Mouse (Mus musculus): Measurements from ENCODE around the gene Ntm. TPM values are rescaled to one million over a fixed set of nuclear protein-coding genes. Genes with fewer than 3 reads are reported as not detected.

The Ntm gene
- polyA plus RNA-seq, 1 experiment from 2014 or later, result 160 TPM

GRCm38 (mm10) chr9:29267663-29268062 lies 695.3 kb downstream of the Ntm start:
- H3K27ac ChIP-seq (replicated peaks; ENCODE audit: low read depth, low read length), result peak overlapping the region; percentile 43

GRCm38 (mm10) chr9:29265177-29265576 lies 697.8 kb downstream of the Ntm start:
- no peak overlapping the region for H3K27ac ChIP-seq (replicated peaks; ENCODE audit: low read depth, low read length)
- H3K4me3 ChIP-seq (replicated peaks; ENCODE audit: low read depth, low read length), result no peak overlapping the region
- no peaks in the 10 kb centered on the region for H3K36me3 ChIP-seq (ENCODE audit: control insufficient read depth, insufficient read depth, low read length)
- H3K9ac ChIP-seq (replicated peaks; ENCODE audit: low read length), result no peak overlapping the region
- no peak overlapping the region for H3K4me2 ChIP-seq (ENCODE audit: low read length)
- peaks cover 17% of the 10 kb centered on the region; the same call in 1 of the 2 replicates for H3K4me1 ChIP-seq (ENCODE audit: control insufficient read depth, insufficient read depth, low read length)
- no peak for DNase-seq
- no peak for ATAC-seq (ENCODE audit: low FRiP score, low TSS enrichment)
- no peaks in the 10 kb centered on the region for H3K9me3 ChIP-seq (ENCODE audit: control insufficient read depth, low read length)
- H3K27me3 ChIP-seq (ENCODE audit: control insufficient read depth, insufficient read depth, low read length), result no peaks in the 10 kb centered on the region
- WGBS, result 58% methylated on average over 4 of the region's 4 CpGs

More at GRCm38 (mm10) chr9:29267663-29268062, 695.3 kb downstream of the Ntm start:
- DNase-seq (peak; percentile 46), ATAC-seq (ENCODE audit: low FRiP score, low TSS enrichment) (no peak)
- 43% methylated on average over 3 of the region's 3 CpGs for WGBS
- H3K9ac ChIP-seq (replicated peaks; ENCODE audit: low read length), result no peak overlapping the region
- H3K4me3 ChIP-seq (replicated peaks; ENCODE audit: low read depth, low read length), result no peak overlapping the region
- no peak overlapping the region for H3K4me2 ChIP-seq (ENCODE audit: low read length)
- H3K4me1 ChIP-seq (ENCODE audit: control insufficient read depth, insufficient read depth, low read length), result peaks cover 17% of the 10 kb centered on the region; the same call in 1 of the 2 replicates
- H3K27me3 ChIP-seq (ENCODE audit: control insufficient read depth, insufficient read depth, low read length), result no peaks in the 10 kb centered on the region
- H3K36me3 ChIP-seq (ENCODE audit: control insufficient read depth, insufficient read depth, low read length), result no peaks in the 10 kb centered on the region
- no peaks in the 10 kb centered on the region for H3K9me3 ChIP-seq (ENCODE audit: control insufficient read depth, low read length)

GRCm38 (mm10) chr9:29262836-29263235 lies 700.1 kb downstream of the Ntm start:
- Histone ChIP-seq H3K27me3 (ENCODE audit: control insufficient read depth, insufficient read depth, low read length) (no peaks in the 10 kb centered on the region), H3K4me2 (ENCODE audit: low read length) (no peak overlapping the region)

GRCm38 (mm10) chr9:29252866-29253265 lies 710.1 kb downstream of the Ntm start:
- Histone ChIP-seq H3K27me3 (ENCODE audit: control insufficient read depth, insufficient read depth, low read length) (no peaks in the 10 kb centered on the region), H3K9me3 (ENCODE audit: control insufficient read depth, low read length) (no peaks in the 10 kb centered on the region), H3K4me3 (replicated peaks; ENCODE audit: low read depth, low read length) (no peak overlapping the region), H3K4me1 (ENCODE audit: control insufficient read depth, insufficient read depth, low read length) (no peaks in the 10 kb centered on the region), H3K27ac (replicated peaks; ENCODE audit: low read depth, low read length) (no peak overlapping the region), H3K4me2 (ENCODE audit: low read length) (no peak overlapping the region), H3K36me3 (ENCODE audit: control insufficient read depth, insufficient read depth, low read length) (no peaks in the 10 kb centered on the region), H3K9ac (replicated peaks; ENCODE audit: low read length) (no peak overlapping the region)
- DNase-seq (no peak), ATAC-seq (ENCODE audit: low FRiP score, low TSS enrichment) (no peak)
- WGBS, result 86% methylated on average over 2 of the region's 2 CpGs

More at GRCm38 (mm10) chr9:29262836-29263235, 700.1 kb downstream of the Ntm start:
- no peak overlapping the region for H3K27ac ChIP-seq (replicated peaks; ENCODE audit: low read depth, low read length)
- WGBS, result 59% methylated on average over 3 of the region's 3 CpGs
- H3K4me1 ChIP-seq (ENCODE audit: control insufficient read depth, insufficient read depth, low read length), result peaks cover 10% of the 10 kb centered on the region; the same call in 1 of the 2 replicates
- DNase-seq, result no peak
- H3K9ac ChIP-seq (replicated peaks; ENCODE audit: low read length), result no peak overlapping the region
- no peaks in the 10 kb centered on the region for H3K9me3 ChIP-seq (ENCODE audit: control insufficient read depth, low read length)
- H3K36me3 ChIP-seq (ENCODE audit: control insufficient read depth, insufficient read depth, low read length), result no peaks in the 10 kb centered on the region
- H3K4me3 ChIP-seq (replicated peaks; ENCODE audit: low read depth, low read length), result no peak overlapping the region
- no peak for ATAC-seq (ENCODE audit: low FRiP score, low TSS enrichment)

GRCm38 (mm10) chr9:29250813-29251212 lies 712.1 kb downstream of the Ntm start:
- H3K27ac ChIP-seq (replicated peaks; ENCODE audit: low read depth, low read length), result no peak overlapping the region
- no peak overlapping the region for H3K9ac ChIP-seq (replicated peaks; ENCODE audit: low read length)
- no peak for DNase-seq
- H3K4me3 ChIP-seq (replicated peaks; ENCODE audit: low read depth, low read length), result no peak overlapping the region
- H3K36me3 ChIP-seq (ENCODE audit: control insufficient read depth, insufficient read depth, low read length), result no peaks in the 10 kb centered on the region
- no peaks in the 10 kb centered on the region for H3K9me3 ChIP-seq (ENCODE audit: control insufficient read depth, low read length)
- 72% methylated on average over 3 of the region's 3 CpGs for WGBS
- H3K4me1 ChIP-seq (ENCODE audit: control insufficient read depth, insufficient read depth, low read length), result no peaks in the 10 kb centered on the region
- no peak for ATAC-seq (ENCODE audit: low FRiP score, low TSS enrichment)
- no peaks in the 10 kb centered on the region for H3K27me3 ChIP-seq (ENCODE audit: control insufficient read depth, insufficient read depth, low read length)
- H3K4me2 ChIP-seq (ENCODE audit: low read length), result no peak overlapping the region

GRCm38 (mm10) chr9:29247812-29248211 lies 715.1 kb downstream of the Ntm start:
- H3K4me3 ChIP-seq (replicated peaks; ENCODE audit: low read depth, low read length), result no peak overlapping the region
- no peak overlapping the region for H3K27ac ChIP-seq (replicated peaks; ENCODE audit: low read depth, low read length)
- H3K4me1 ChIP-seq (ENCODE audit: control insufficient read depth, insufficient read depth, low read length), result 0 out of 2 replicates have a peak, but pooled peaks cover 1% of the 10 kb centered on the region
- H3K27me3 ChIP-seq (ENCODE audit: control insufficient read depth, insufficient read depth, low read length), result no peaks in the 10 kb centered on the region
- peak; percentile 24 for DNase-seq
- WGBS, result 41% methylated on average over 3 of the region's 3 CpGs
- no peaks in the 10 kb centered on the region for H3K36me3 ChIP-seq (ENCODE audit: control insufficient read depth, insufficient read depth, low read length)
- no peak overlapping the region for H3K9ac ChIP-seq (replicated peaks; ENCODE audit: low read length)
- no peaks in the 10 kb centered on the region for H3K9me3 ChIP-seq (ENCODE audit: control insufficient read depth, low read length)
- H3K4me2 ChIP-seq (ENCODE audit: low read length), result no peak overlapping the region
- ATAC-seq (ENCODE audit: low FRiP score, low TSS enrichment), result no peak

- H3K36me3 ChIP-seq (ENCODE audit: control insufficient read depth, insufficient read depth, low read length), result no peaks in the 10 kb centered on the region
- 89% methylated on average over 2 of the region's 2 CpGs for WGBS
- ATAC-seq (ENCODE audit: low FRiP score, low TSS enrichment), result no peak
- DNase-seq, result no peak
- H3K27me3 ChIP-seq (ENCODE audit: control insufficient read depth, insufficient read depth, low read length), result no peaks in the 10 kb centered on the region
- 0 out of 2 replicates have a peak, but pooled peaks cover 4% of the 10 kb centered on the region for H3K4me1 ChIP-seq (ENCODE audit: control insufficient read depth, insufficient read depth, low read length)
- no peak overlapping the region for H3K27ac ChIP-seq (replicated peaks; ENCODE audit: low read depth, low read length)
- no peaks in the 10 kb centered on the region for H3K9me3 ChIP-seq (ENCODE audit: control insufficient read depth, low read length)
- H3K4me2 ChIP-seq (ENCODE audit: low read length), result no peak overlapping the region
- H3K4me3 ChIP-seq (replicated peaks; ENCODE audit: low read depth, low read length), result no peak overlapping the region
- no peak overlapping the region for H3K9ac ChIP-seq (replicated peaks; ENCODE audit: low read length)
Observed at GRCm38 (mm10) chr9:29244006-29244405, 718.9 kb downstream of the Ntm start.

- ATAC-seq (ENCODE audit: low FRiP score, low TSS enrichment), result no peak
- 78% methylated on average over 8 of the region's 8 CpGs for WGBS
- peak; percentile 40 for DNase-seq
- no peak overlapping the region for H3K9ac ChIP-seq (replicated peaks; ENCODE audit: low read length)
- H3K4me1 ChIP-seq (ENCODE audit: control insufficient read depth, insufficient read depth, low read length), result 0 out of 2 replicates have a peak, but pooled peaks cover 4% of the 10 kb centered on the region
- no peaks in the 10 kb centered on the region for H3K36me3 ChIP-seq (ENCODE audit: control insufficient read depth, insufficient read depth, low read length)
- no peak overlapping the region for H3K27ac ChIP-seq (replicated peaks; ENCODE audit: low read depth, low read length)
- no peaks in the 10 kb centered on the region for H3K9me3 ChIP-seq (ENCODE audit: control insufficient read depth, low read length)
- no peaks in the 10 kb centered on the region for H3K27me3 ChIP-seq (ENCODE audit: control insufficient read depth, insufficient read depth, low read length)
- no peak overlapping the region for H3K4me2 ChIP-seq (ENCODE audit: low read length)
- no peak overlapping the region for H3K4me3 ChIP-seq (replicated peaks; ENCODE audit: low read depth, low read length)
Observed at GRCm38 (mm10) chr9:29242497-29243422, 720.2 kb downstream of the Ntm start.

GRCm38 (mm10) chr9:29240797-29241196 lies 722.1 kb downstream of the Ntm start:
- H3K27me3 ChIP-seq (ENCODE audit: control insufficient read depth, insufficient read depth, low read length), result no peaks in the 10 kb centered on the region
- no peak overlapping the region for H3K4me3 ChIP-seq (replicated peaks; ENCODE audit: low read depth, low read length)
- DNase-seq (no peak), ATAC-seq (ENCODE audit: low FRiP score, low TSS enrichment) (no peak)
- no peak overlapping the region for H3K4me2 ChIP-seq (ENCODE audit: low read length)
- H3K9ac ChIP-seq (replicated peaks; ENCODE audit: low read length), result no peak overlapping the region
- H3K4me1 ChIP-seq (ENCODE audit: control insufficient read depth, insufficient read depth, low read length), result 0 out of 2 replicates have a peak, but pooled peaks cover 4% of the 10 kb centered on the region
- H3K36me3 ChIP-seq (ENCODE audit: control insufficient read depth, insufficient read depth, low read length), result no peaks in the 10 kb centered on the region
- no peak overlapping the region for H3K27ac ChIP-seq (replicated peaks; ENCODE audit: low read depth, low read length)
- 78% methylated on average over 2 of the region's 2 CpGs for WGBS
- no peaks in the 10 kb centered on the region for H3K9me3 ChIP-seq (ENCODE audit: control insufficient read depth, low read length)

All from midbrain, embryonic 14.5 days (tissue).